Mouse (Mus musculus) lung, postnatal 0 days (tissue): ENCODE data around the gene Ncor1. TPM values are rescaled to one million over a fixed set of nuclear protein-coding genes. Genes with fewer than 3 reads are reported as not detected.

Source experiments
- ATAC-seq: fragments of 200-750 bp; cut with Nextera tagmentation; 2 replicates; pipeline ENCODE4 v1.8.0; 2017; ENCODE audit warnings: moderate library complexity
- DNase-seq: peaks from one replicate; pipeline ENCODE4 v3.0.0-alpha.2; 2016; ENCODE audit warnings: low spot score
- H3K27ac ChIP-seq: fragments of 300-500 bp; sonication (generic); 2 replicates; pipeline ENCODE4 v1.5.1; 2014; ENCODE audit warnings: antibody characterized with exemption, mild to moderate bottlenecking, low read length, mixed read lengths
- H3K27me3 ChIP-seq: fragments of 300-500 bp; sonication (generic); replicated peaks from 2 replicates; pipeline ENCODE4 v1.6.1; 2014; ENCODE audit warnings: low read length, mixed read lengths; ENCODE audit not compliant: insufficient read depth
- H3K36me3 ChIP-seq: fragments of 300-500 bp; sonication (generic); 2 replicates; pipeline ENCODE4 v1.6.1; 2014; ENCODE audit warnings: low read length, mixed read lengths; ENCODE audit not compliant: insufficient read depth
- H3K4me1 ChIP-seq: fragments of 300-500 bp; sonication (generic); 2 replicates; pipeline ENCODE4 v1.6.1; 2014; ENCODE audit warnings: antibody characterized with exemption, low read depth, low read length, mixed read lengths; ENCODE audit not compliant: insufficient read depth
- H3K4me2 ChIP-seq: fragments of 300-500 bp; sonication (generic); replicated peaks from 2 replicates; pipeline ENCODE4 v1.6.1; 2014; ENCODE audit warnings: low read depth, mild to moderate bottlenecking, low read length, moderate library complexity, mixed read lengths
- H3K4me3 ChIP-seq: fragments of 300-500 bp; sonication (generic); 2 replicates; pipeline ENCODE4 v1.5.1; 2014; ENCODE audit warnings: low read depth, low read length
- H3K9ac ChIP-seq: fragments of 300-500 bp; sonication (generic); replicated peaks from 2 replicates; pipeline ENCODE4 v1.6.1; 2014; ENCODE audit warnings: low read depth, mild to moderate bottlenecking
- H3K9me3 ChIP-seq: fragments of 300-500 bp; sonication (generic); 2 replicates; pipeline ENCODE4 v1.6.1; 2016; ENCODE audit warnings: low read length, mixed read lengths
- CTCF ChIP-seq: IDR thresholded peaks from 2 replicates; pipeline ENCODE4 v1.5.1; 2016; ENCODE audit warnings: antibody characterized with exemption, mild to moderate bottlenecking
- EP300 ChIP-seq: IDR thresholded peaks from 2 replicates; pipeline ENCODE4 v1.6.1; 2016; ENCODE audit warnings: antibody characterized with exemption, mild to moderate bottlenecking, control low read depth
- WGBS: fragments of 180-500 bp; shearing (Covaris S2); extraction: QIAGEN DNeasy Blood & Tissue Kit; methylation state at CpG from one replicate; pipeline ENCODE4 v1.1.7; 2014; 5-methylcytosine and 5-hydroxymethylcytosine counted together
- polyA plus RNA-seq: library from polyadenylated mRNA; unstranded; fragments of >200 nt; fragmentation: Nextera tagmentation; extraction: Ambion mirVana; gene quantifications from 2 replicates; pipeline ENCODE4 v1.2.1, GENCODE M21; 2015

Gene Ncor1
- polyA plus RNA-seq, result 103 and 128 TPM in 2 replicates

GRCm38 (mm10) chr11:62458276-62458724 lies at the start of gene Ncor1, which contains the start of gene Pigl:
Ncor1 (minus strand) TSS chr11:62458541.
Pigl (plus strand) TSS chr11:62458460.
- WGBS, result 1% methylated on average over 33 of the region's 33 CpGs
- no peaks in the 10 kb centered on the region for H3K9me3 ChIP-seq
- H3K27me3 ChIP-seq, result no peaks in the 10 kb centered on the region
- H3K4me1 ChIP-seq, result no peaks in the 10 kb centered on the region
- H3K4me3 ChIP-seq, result peak within 1 kb of the TSS; percentile 99
- peak within 1 kb of the TSS; percentile 97 for H3K9ac ChIP-seq
- H3K4me2 ChIP-seq, result peak within 1 kb of the TSS; percentile 91
- DNase-seq, result peak; percentile 92
- ATAC-seq, result peak; percentile 67
- H3K27ac ChIP-seq, result peak within 1 kb of the TSS; percentile 99
- TF ChIP-seq EP300, result no peak
- TF ChIP-seq CTCF, result no peak
- no peaks in the 10 kb centered on the region for H3K36me3 ChIP-seq

GRCm38 (mm10) chr11:62507683-62508082 lies 49.3 kb upstream of the Ncor1 start:
- Histone ChIP-seq H3K4me2 (no peak overlapping the region), H3K36me3 (no peaks in the 10 kb centered on the region), H3K9ac (no peak overlapping the region), H3K9me3 (no peaks in the 10 kb centered on the region), H3K4me3 (no peak overlapping the region), H3K4me1 (no peaks in the 10 kb centered on the region), H3K27me3 (no peaks in the 10 kb centered on the region), H3K27ac (no peak overlapping the region)
- ATAC-seq (no peak), DNase-seq (no peak)
- WGBS, result 72% methylated on average over 4 of the region's 4 CpGs
- no peak for TF ChIP-seq CTCF
- no peak for TF ChIP-seq EP300

- no peak for ATAC-seq
- Histone ChIP-seq H3K27me3 (no peaks in the 10 kb centered on the region), H3K9ac (no peak overlapping the region), H3K4me2 (no peak overlapping the region), H3K4me3 (no peak overlapping the region), H3K36me3 (no peaks in the 10 kb centered on the region), H3K4me1 (no peaks in the 10 kb centered on the region), H3K9me3 (no peaks in the 10 kb centered on the region), H3K27ac (no peak overlapping the region)
- no peak for TF ChIP-seq EP300
- no peak for TF ChIP-seq CTCF
- WGBS, result 77% methylated on average over 2 of the region's 2 CpGs
- no peak for DNase-seq
These were observed 42.2 kb upstream of the Ncor1 start for GRCm38 (mm10) chr11:62500529-62500928.

DNA sequence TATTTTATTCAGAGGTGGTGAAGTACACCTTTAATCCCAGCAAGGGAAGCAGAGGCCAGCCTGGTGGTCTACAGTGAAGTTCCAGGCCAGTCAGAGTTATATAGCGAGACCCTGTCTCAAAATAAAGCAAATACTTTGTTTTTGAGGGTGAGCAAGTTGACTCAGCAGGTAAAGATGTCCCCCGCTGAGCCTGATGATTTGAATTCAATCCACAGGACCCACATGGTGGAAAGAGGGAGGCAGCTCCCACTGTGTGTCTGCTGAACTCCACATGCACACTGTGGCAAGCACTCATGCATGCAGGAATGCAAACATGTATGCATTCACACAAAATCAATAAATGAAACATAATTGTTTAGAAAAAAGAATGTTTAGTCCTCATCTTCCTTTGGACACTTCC lies 40.5 kb upstream of the Ncor1 start:
- Histone ChIP-seq H3K4me1 (peaks cover 5% of the 10 kb centered on the region; the same call in 1 of the 2 replicates), H3K36me3 (no peaks in the 10 kb centered on the region), H3K4me3 (no peak overlapping the region), H3K9ac (no peak overlapping the region), H3K4me2 (no peak overlapping the region), H3K27me3 (no peaks in the 10 kb centered on the region), H3K27ac (no peak overlapping the region), H3K9me3 (no peaks in the 10 kb centered on the region)
- DNase-seq (no peak), ATAC-seq (no peak)
- 80% methylated on average over 2 of the region's 2 CpGs for WGBS
- TF ChIP-seq EP300 (no peak), CTCF (no peak)

GRCm38 (mm10) chr11:62497181-62497580 lies 38.8 kb upstream of the Ncor1 start:
- Histone ChIP-seq H3K4me2 (no peak overlapping the region), H3K4me1 (peaks cover 5% of the 10 kb centered on the region; the same call in 1 of the 2 replicates), H3K27me3 (no peaks in the 10 kb centered on the region), H3K9me3 (no peaks in the 10 kb centered on the region), H3K27ac (0 out of 2 replicates have a peak overlapping the region, but pooled peaks have one; percentile 11), H3K36me3 (no peaks in the 10 kb centered on the region), H3K9ac (no peak overlapping the region), H3K4me3 (no peak overlapping the region)
- no peak for TF ChIP-seq EP300
- TF ChIP-seq CTCF, result no peak
- WGBS, result 42% methylated on average over 3 of the region's 3 CpGs
- ATAC-seq (peak; percentile 15; the same call in 1 of the 2 replicates), DNase-seq (peak; percentile 46)

DNA sequence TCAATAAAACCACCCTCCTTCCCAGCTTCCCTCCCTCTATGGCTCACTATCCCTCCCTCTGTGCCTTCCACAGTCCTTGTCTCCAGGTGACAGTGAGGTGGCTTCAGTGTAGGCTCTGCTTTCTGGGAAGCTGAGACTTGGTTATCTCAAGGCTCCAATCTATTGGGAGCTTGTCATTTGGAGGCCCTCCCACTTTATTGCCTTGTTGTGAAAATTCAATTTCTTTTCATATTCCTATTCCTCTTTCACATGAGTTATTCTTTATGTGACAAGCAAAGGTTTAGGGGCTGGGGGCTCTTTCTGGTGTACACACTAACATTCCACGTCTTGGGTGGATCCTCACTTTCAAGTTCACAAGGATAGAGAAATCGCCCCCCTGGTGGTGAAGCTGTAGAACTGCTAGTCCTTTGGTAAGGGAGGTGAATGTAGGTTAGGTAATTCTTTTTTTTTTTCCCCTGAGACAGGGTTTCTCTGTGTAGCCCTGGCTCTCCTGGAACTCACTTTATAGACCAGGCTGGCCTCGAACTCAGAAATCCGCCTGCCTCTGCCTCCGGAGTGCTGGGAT lies 37.9 kb upstream of the Ncor1 start:
- TF ChIP-seq CTCF (peak; percentile 77), EP300 (no peak)
- H3K4me3 ChIP-seq, result no peak overlapping the region
- H3K4me1 ChIP-seq, result peaks cover 5% of the 10 kb centered on the region; the same call in 1 of the 2 replicates
- no peak overlapping the region for H3K4me2 ChIP-seq
- no peaks in the 10 kb centered on the region for H3K36me3 ChIP-seq
- no peak overlapping the region for H3K9ac ChIP-seq
- WGBS, result 55% methylated on average over 5 of the region's 5 CpGs
- no peak for ATAC-seq
- H3K9me3 ChIP-seq, result no peaks in the 10 kb centered on the region
- no peaks in the 10 kb centered on the region for H3K27me3 ChIP-seq
- H3K27ac ChIP-seq, result 0 out of 2 replicates have a peak overlapping the region, but pooled peaks have one; percentile 57
- DNase-seq, result peak; percentile 74
